Mouse (Mus musculus) ES-E14 (cell line): ENCODE data around the gene Prokr2.

ENCODE experiments used
- HCFC1 ChIP-seq: IDR thresholded peaks from 2 replicates; pipeline ENCODE4 v1.6.1; 2012; ENCODE audit warnings: low read length, inconsistent platforms, borderline replicate concordance; ENCODE audit not compliant: insufficient read depth
- MAFK ChIP-seq: IDR thresholded peaks from 2 replicates; pipeline ENCODE4 v1.6.1; 2014; ENCODE audit warnings: mild to moderate bottlenecking, low read depth, low read length, inconsistent platforms; ENCODE audit not compliant: insufficient read depth
- ZNF384 ChIP-seq: IDR thresholded peaks from 2 replicates; pipeline ENCODE4 v1.6.1; 2012; ENCODE audit warnings: low read depth, low read length, inconsistent platforms

GRCm38 (mm10) chr2:132309398-132309930 is 75.8 kb downstream of the Prokr2 start:
- TF ChIP-seq MAFK, result no peak
- no peak for TF ChIP-seq ZNF384
- TF ChIP-seq HCFC1, result no peak
